Mouse (Mus musculus) MEL (cell line): ENCODE measurements at regions not wholly inside any gene's neighbourhood (a gene's known extent, or its start where the extent isn't known, plus 50 kb on each side); places are given as distances from the start of the nearest gene placed in this dataset.

ENCODE experiments used
- CHD1 ChIP-seq: IDR thresholded peaks from 2 replicates; pipeline ENCODE4 v1.6.1; 2012; ENCODE audit warnings: low read depth, mild to moderate bottlenecking, inconsistent platforms, low read length, improper control_type of control experiment
- CHD2 ChIP-seq: IDR thresholded peaks from 2 replicates; pipeline ENCODE4 v1.6.1; 2011; ENCODE audit warnings: low read length, improper control_type of control experiment
- CTCF ChIP-seq, 3 experiments: IDR thresholded peaks in 2 of 3; conservative IDR thresholded peaks in 1 of 3; 2 replicates each; pipeline ENCODE4 v1.5.1; 2011 to 2012; ENCODE audit warnings: low read length in 3 of 3, low read depth in 2 of 3, mild to moderate bottlenecking in 2 of 3, improper control_type of control experiment in 1 of 3, inconsistent platforms in 1 of 3, mixed read lengths in 1 of 3, moderate library complexity in 1 of 3; ENCODE audit not compliant: control insufficient read depth in 1 of 3, insufficient read depth in 1 of 3, poor library complexity in 1 of 3, severe bottlenecking in 1 of 3
- ELF1 ChIP-seq: IDR thresholded peaks from 2 replicates; pipeline ENCODE4 v1.6.1; 2014; ENCODE audit warnings: low read depth, mild to moderate bottlenecking, inconsistent platforms, low read length, improper control_type of control experiment, moderate library complexity
- EP300 ChIP-seq, 2 experiments: IDR thresholded peaks; 2 replicates each; pipeline ENCODE4 v1.6.1; 2011; ENCODE audit warnings: improper control_type of control experiment in 2 of 2, low read length in 2 of 2, low read depth in 1 of 2, mild to moderate bottlenecking in 1 of 2
- HCFC1 ChIP-seq: IDR thresholded peaks from 2 replicates; pipeline ENCODE4 v1.6.1; 2012; ENCODE audit warnings: low read depth, mild to moderate bottlenecking, inconsistent platforms, low read length, improper control_type of control experiment, moderate library complexity
- MAFK ChIP-seq: IDR thresholded peaks from 2 replicates; pipeline ENCODE4 v1.6.1; 2011; ENCODE audit warnings: low read depth, mild to moderate bottlenecking, low read length, improper control_type of control experiment, borderline replicate concordance
- MXI1 ChIP-seq: IDR thresholded peaks from 2 replicates; pipeline ENCODE4 v1.6.1; 2011; ENCODE audit warnings: mild to moderate bottlenecking, low read depth, low read length, improper control_type of control experiment
- POLR2A ChIP-seq, 2 experiments: IDR thresholded peaks; 2 replicates each; pipeline ENCODE4 v1.6.1; 2011 to 2012; ENCODE audit warnings: low read length in 2 of 2, mild to moderate bottlenecking in 2 of 2, control low read depth in 1 of 2, improper control_type of control experiment in 1 of 2, low read depth in 1 of 2, moderate library complexity in 1 of 2; ENCODE audit not compliant: control insufficient read depth in 1 of 2, insufficient read depth in 1 of 2, poor library complexity in 1 of 2
- SIN3A ChIP-seq: IDR thresholded peaks from 2 replicates; pipeline ENCODE4 v1.6.1; 2012; ENCODE audit warnings: low read length, improper control_type of control experiment, inconsistent platforms
- UBTF ChIP-seq: IDR thresholded peaks from 2 replicates; pipeline ENCODE4 v1.6.1; 2012; ENCODE audit warnings: low read depth, mild to moderate bottlenecking, inconsistent platforms, low read length, improper control_type of control experiment, moderate library complexity, borderline replicate concordance; ENCODE audit not compliant: insufficient read depth
- USF1 ChIP-seq: IDR thresholded peaks from 2 replicates; pipeline ENCODE4 v1.6.1; 2014; ENCODE audit warnings: low read depth, mild to moderate bottlenecking, inconsistent platforms, low read length, improper control_type of control experiment, moderate library complexity
- ZKSCAN1 ChIP-seq: IDR thresholded peaks from 2 replicates; pipeline ENCODE4 v1.6.1; 2012; ENCODE audit warnings: low read depth, mild to moderate bottlenecking, inconsistent platforms, low read length, improper control_type of control experiment, moderate library complexity
- ZNF384 ChIP-seq: IDR thresholded peaks from 2 replicates; pipeline ENCODE4 v1.6.1; 2012; ENCODE audit warnings: low read depth, mild to moderate bottlenecking, inconsistent platforms, low read length, improper control_type of control experiment

GRCm38 (mm10) chr1:83631798-83632197 lies 223.8 kb upstream of the Sphkap start:
- TF ChIP-seq ELF1 (no peak), POLR2A (IDR thresholded peaks at IDR 0.05; ENCODE audit: control insufficient read depth in 1 of 2, insufficient read depth in 1 of 2, low read depth in 1 of 2, low read length in 2 of 2, poor library complexity in 1 of 2) (no peak), SIN3A (no peak), CTCF (IDR thresholded peaks at IDR 0.05 in 2 of 3, conservative IDR thresholded peaks at IDR 0.05 in 1 of 3; ENCODE audit: control insufficient read depth in 1 of 3, insufficient read depth in 1 of 3, low read depth in 2 of 3, low read length in 3 of 3, poor library complexity in 1 of 3, severe bottlenecking in 1 of 3) (no peak), MAFK (no peak), EP300 (IDR thresholded peaks at IDR 0.05; ENCODE audit: low read depth in 1 of 2, low read length in 2 of 2) (no peak), ZNF384 (no peak), CHD1 (no peak), UBTF (no peak), MXI1 (no peak), USF1 (no peak), HCFC1 (no peak), CHD2 (no peak), ZKSCAN1 (no peak)
